Mouse (Mus musculus) testis, adult 2 months (tissue): ENCODE measurements at regions not wholly inside any gene's neighbourhood (a gene's known extent, or its start where the extent isn't known, plus 50 kb on each side); places are given as distances from the start of the nearest gene placed in this dataset.

Source experiments
- H3K27ac ChIP-seq: fragments of 200-500 bp; 2 replicates; pipeline ENCODE4 v1.5.1; 2012; ENCODE audit warnings: low read depth, low read length; ENCODE audit not compliant: control insufficient read depth, insufficient read depth
- H3K27me3 ChIP-seq: fragments of 200-500 bp; 2 replicates; pipeline ENCODE4 v1.6.1; 2012; ENCODE audit warnings: mild to moderate bottlenecking, low read length, moderate library complexity; ENCODE audit not compliant: control insufficient read depth, insufficient read depth
- H3K36me3 ChIP-seq: fragments of 200-500 bp; 2 replicates; pipeline ENCODE4 v1.6.1; 2012; ENCODE audit warnings: mild to moderate bottlenecking, low read length; ENCODE audit not compliant: control insufficient read depth, insufficient read depth
- H3K4me1 ChIP-seq: fragments of 200-500 bp; 2 replicates; pipeline ENCODE4 v1.6.1; 2012; ENCODE audit warnings: low read length; ENCODE audit not compliant: control insufficient read depth, insufficient read depth
- H3K4me3 ChIP-seq: fragments of 200-500 bp; 2 replicates; pipeline ENCODE4 v1.5.1; 2012; ENCODE audit warnings: low read depth, mild to moderate bottlenecking, low read length, moderate library complexity, mixed read lengths; ENCODE audit not compliant: control insufficient read depth
- CTCF ChIP-seq: fragments of 200-500 bp; IDR thresholded peaks from 2 replicates; pipeline ENCODE4 v1.5.1; 2012; ENCODE audit warnings: low read depth, mild to moderate bottlenecking, inconsistent platforms, low read length, moderate library complexity; ENCODE audit not compliant: control insufficient read depth, insufficient read depth, insufficient replicate concordance
- POLR2A ChIP-seq: fragments of 200-500 bp; IDR thresholded peaks from 2 replicates; pipeline ENCODE4 v1.6.1; 2012; ENCODE audit warnings: low read depth, mild to moderate bottlenecking, inconsistent platforms, low read length, moderate library complexity; ENCODE audit not compliant: control insufficient read depth

DNA sequence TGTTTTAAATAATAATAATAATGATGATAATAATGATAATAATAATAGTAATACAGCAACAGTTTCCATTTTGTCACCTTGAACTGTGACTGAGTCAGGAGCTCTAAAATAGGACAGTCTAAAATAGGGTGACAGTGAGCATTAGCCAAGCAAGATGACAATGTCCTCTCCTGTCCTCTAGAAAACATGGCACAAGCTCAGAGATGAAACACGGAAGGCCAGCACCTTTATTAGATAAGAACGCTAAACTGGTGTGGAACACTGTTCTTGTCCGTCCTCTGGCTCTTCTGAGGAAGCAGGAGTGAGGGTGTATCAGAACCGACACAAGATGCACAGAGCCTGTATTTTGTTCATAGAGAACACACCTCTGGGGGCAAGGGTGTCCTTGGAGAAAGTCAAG is 459.0 kb downstream of the Gja1 start:
- no peak overlapping the region for H3K27ac ChIP-seq
- H3K4me1 ChIP-seq, result no peaks in the 10 kb centered on the region
- H3K4me3 ChIP-seq, result no peak overlapping the region
- no peaks in the 10 kb centered on the region for H3K36me3 ChIP-seq
- no peak for TF ChIP-seq POLR2A
- no peak for TF ChIP-seq CTCF
- no peaks in the 10 kb centered on the region for H3K27me3 ChIP-seq

DNA sequence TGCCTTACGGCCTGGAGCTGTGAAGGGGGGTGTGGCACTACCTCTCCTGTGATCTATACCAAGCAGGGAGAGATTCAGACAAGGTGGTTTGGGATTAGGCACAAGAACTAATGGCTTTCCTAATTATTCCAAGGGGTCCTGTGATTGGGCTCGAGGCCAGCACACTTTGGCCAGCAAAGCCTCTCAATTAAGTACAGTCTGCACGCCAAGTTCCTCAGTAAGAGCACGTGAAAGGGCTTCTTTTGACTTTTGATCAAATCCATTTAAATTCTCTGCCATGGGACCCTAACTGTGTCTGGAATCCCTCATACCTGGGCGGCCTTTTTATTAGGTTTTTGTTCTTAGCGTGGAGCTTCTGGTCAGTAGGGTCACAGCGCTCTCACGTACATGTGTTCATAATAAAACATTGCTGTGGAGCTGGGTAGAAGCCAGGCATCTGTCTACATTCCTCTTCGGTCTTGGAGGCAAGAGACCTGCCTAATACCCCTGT is 461.9 kb downstream of the Gja1 start:
- no peak overlapping the region for H3K4me3 ChIP-seq
- no peaks in the 10 kb centered on the region for H3K27me3 ChIP-seq
- no peak overlapping the region for H3K27ac ChIP-seq
- TF ChIP-seq CTCF (no peak), POLR2A (no peak)
- no peaks in the 10 kb centered on the region for H3K36me3 ChIP-seq
- H3K4me1 ChIP-seq, result no peaks in the 10 kb centered on the region

DNA sequence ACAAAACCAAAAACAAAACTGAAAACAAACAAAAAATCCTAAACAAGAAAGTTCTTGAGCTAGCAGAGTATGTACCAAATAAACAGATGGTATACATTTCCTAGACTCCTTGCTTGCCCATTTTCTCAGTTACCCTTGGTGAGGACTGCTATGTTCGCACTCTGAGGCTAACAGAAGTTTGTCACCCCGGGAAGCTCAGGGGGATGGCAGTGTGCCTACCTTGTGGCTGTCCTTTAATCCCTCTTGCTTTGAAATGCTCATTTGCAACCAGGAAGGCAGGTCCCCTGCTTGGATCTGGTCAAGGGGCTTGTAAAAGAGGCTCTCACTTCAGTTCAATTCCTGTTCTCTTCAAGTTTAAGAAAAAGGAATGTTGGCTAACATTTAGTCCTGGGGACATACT is 462.4 kb downstream of the Gja1 start:
- Histone ChIP-seq H3K4me1 (no peaks in the 10 kb centered on the region), H3K36me3 (no peaks in the 10 kb centered on the region), H3K27ac (no peak overlapping the region), H3K4me3 (no peak overlapping the region), H3K27me3 (no peaks in the 10 kb centered on the region)
- no peak for TF ChIP-seq POLR2A
- no peak for TF ChIP-seq CTCF

DNA sequence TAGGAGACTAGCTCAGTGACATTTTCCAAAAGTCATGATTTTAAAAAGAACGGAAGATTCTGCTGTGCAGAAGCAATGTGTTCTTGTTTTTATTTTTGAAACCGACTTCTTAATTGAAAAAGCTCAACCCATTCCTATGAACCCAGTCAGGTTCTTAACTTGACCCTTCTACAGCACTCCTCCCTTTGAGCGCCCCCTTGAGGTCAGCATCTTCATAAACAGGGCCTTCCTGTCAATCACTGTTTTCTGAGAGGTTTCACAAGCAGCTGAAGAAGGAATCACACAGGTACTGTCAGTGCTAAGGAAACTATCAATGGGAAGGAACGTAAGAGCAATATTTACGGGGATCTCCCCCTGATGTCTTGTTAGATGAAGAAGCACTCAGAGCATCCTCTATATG is 463.6 kb downstream of the Gja1 start:
- H3K36me3 ChIP-seq, result no peaks in the 10 kb centered on the region
- H3K4me1 ChIP-seq, result no peaks in the 10 kb centered on the region
- TF ChIP-seq POLR2A (no peak), CTCF (no peak)

DNA sequence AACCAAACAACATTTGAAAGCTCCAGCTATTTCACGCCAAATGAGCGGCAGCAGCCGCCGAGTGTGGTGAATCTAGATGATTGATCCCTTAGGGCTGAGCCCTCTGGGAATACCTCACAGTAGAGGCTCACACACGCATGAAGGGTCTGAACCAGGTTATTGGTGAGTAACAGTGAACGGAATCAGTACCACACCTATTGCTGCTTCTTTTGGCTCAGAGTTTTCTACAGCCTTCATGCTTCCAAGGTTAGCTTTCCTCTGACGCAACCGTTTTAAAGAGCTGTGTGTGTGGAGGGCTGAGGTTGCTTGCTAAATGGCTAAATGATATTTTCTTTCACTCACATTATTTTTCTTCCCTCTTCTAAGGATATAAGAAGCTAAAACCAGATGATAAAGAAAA is 464.4 kb downstream of the Gja1 start:
- H3K27ac ChIP-seq, result no peak overlapping the region
- no peaks in the 10 kb centered on the region for H3K27me3 ChIP-seq
- H3K4me3 ChIP-seq, result no peak overlapping the region
- H3K36me3 ChIP-seq, result no peaks in the 10 kb centered on the region
- no peaks in the 10 kb centered on the region for H3K4me1 ChIP-seq
- TF ChIP-seq POLR2A, result no peak

More for the DNA sequence above, 463.6 kb downstream of the Gja1 start:
- no peak overlapping the region for H3K27ac ChIP-seq
- H3K27me3 ChIP-seq, result no peaks in the 10 kb centered on the region
- H3K4me3 ChIP-seq, result no peak overlapping the region

DNA sequence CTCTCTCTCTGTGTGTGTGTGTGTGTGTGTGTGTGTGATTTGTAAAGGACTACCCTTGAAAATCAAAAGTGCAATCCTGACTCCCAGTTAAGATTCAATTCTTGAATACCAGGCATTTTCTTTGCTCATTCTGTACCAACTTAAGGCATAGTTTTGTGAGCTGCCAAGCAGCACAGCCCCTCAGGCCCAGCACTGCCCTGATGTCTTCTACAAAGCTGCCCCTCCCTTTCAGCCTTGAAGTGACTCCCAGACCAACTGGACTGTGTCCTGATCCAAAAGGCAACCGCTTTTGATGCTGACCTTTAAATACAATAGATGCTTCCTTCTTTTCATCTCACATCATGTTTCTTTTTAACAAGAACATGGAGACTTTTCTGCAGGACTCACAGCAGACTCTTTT is 464.8 kb downstream of the Gja1 start:
- Histone ChIP-seq H3K27ac (no peak overlapping the region), H3K27me3 (no peaks in the 10 kb centered on the region), H3K4me3 (no peak overlapping the region), H3K4me1 (no peaks in the 10 kb centered on the region), H3K36me3 (no peaks in the 10 kb centered on the region)
- no peak for TF ChIP-seq CTCF
- no peak for TF ChIP-seq POLR2A

DNA sequence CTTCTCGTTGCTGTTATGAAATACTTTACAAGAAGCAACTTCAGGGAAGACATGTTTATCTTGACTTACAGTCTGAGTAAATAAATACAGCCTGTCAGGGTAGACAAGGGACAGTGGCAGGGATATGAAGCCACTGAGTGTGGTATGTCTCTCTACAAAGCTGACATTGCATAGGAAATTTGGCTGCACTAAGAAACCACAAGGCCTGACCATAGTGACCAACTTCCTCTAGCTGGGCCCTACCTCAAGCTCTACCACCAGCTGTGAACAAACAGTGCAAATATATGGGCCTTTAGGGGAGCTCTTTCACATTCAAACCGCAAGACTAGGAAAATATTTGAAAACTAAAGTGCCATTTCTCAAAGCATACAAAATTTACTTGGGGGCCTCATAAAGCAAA is 475.4 kb downstream of the Gja1 start:
- Histone ChIP-seq H3K27ac (no peak overlapping the region), H3K4me1 (no peaks in the 10 kb centered on the region), H3K36me3 (no peaks in the 10 kb centered on the region), H3K4me3 (no peak overlapping the region), H3K27me3 (no peaks in the 10 kb centered on the region)
- TF ChIP-seq POLR2A (no peak), CTCF (no peak)

DNA sequence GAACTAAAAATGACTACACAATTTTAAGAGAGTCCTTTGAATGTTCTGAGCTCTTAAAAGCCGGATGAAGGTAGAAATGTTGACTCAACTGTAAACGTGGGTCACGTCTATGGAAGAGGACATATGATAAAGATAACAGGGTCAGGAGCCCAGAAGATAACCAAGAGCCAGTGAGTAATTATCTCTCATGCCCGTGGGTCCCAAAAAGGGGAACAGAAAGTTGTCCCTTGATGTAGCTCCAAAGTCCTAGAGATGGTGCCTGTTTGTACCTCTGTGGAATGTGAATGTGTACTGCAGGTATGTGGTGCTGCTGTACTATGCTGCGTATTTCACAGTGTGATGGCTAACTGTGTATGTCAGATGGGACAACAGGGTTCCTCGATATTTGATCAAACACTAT is 479.1 kb downstream of the Gja1 start:
- TF ChIP-seq CTCF, result no peak
- no peak for TF ChIP-seq POLR2A
- Histone ChIP-seq H3K4me3 (no peak overlapping the region), H3K27ac (no peak overlapping the region), H3K4me1 (no peaks in the 10 kb centered on the region), H3K36me3 (no peaks in the 10 kb centered on the region), H3K27me3 (no peaks in the 10 kb centered on the region)
